Mouse (Mus musculus) mouse embryonic stem cell (cell line): ENCODE data around the gene Gm21863.
"Not testable (repeated sequence)": the region's sequence is repeated elsewhere in the genome, so short reads cannot be mapped to it uniquely, and the experiment has no call there.

ENCODE experiments used
- in situ Hi-C, 2 experiments: fragments of 300-500 bp; cut with MboI; formaldehyde crosslinking; loops; 1 replicate in 1 of 2; 3 replicates in 1 of 2; pipeline ENCODE4 v1.14.3; 2019 to 2020; ENCODE audit warnings: low sequenced_read_pairs in 2 of 2, low pct_unique_long_range_greater_than_20kb in 1 of 2, mixed read lengths in 1 of 2; ENCODE audit not compliant: unreplicated experiment in 1 of 2

Gene Gm21863

DNA sequence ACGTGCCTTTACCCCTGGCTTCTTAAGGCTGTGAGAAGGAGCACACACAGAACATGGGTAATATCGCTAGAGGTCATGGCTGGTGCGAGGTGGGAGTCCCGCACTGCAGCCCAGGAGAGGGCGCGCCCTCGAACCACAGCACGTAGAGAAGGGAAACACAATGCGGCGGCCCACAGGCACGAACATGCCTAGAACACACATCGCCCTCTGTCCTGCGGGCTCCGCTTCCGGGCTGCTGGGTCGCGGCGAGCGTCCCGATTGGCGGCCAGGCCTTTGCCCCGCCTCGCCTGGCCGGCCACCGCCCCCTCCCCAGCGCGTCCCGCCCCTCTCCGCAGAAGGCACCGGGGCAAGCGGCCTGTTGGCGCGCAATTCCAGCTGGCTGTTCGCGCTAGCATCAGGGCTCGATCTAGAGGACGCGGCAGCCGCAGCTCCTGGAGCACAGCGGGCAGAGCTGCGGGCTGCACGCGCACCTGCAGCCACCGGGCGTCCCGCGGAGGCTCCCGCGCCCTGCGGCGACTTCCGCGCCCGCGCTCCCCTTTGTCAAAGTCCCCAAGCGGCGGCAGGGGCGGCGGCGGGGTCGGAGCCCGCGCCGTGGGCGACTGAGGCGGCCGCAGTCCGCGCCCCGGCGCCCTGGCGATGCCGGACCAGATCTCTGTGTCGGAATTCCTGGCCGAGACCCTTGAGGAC lies at the start of gene Gm21863:
Gene Gm21863 (plus strand): TSS at position 637 of the 687 bp plus-strand sequence.
- in situ Hi-C loops, result loop anchor here (5.0 to 25.0 kb wide), 2 partner anchors 958 to 968 kb away; no protein-coding TSS in a partner anchor

DNA sequence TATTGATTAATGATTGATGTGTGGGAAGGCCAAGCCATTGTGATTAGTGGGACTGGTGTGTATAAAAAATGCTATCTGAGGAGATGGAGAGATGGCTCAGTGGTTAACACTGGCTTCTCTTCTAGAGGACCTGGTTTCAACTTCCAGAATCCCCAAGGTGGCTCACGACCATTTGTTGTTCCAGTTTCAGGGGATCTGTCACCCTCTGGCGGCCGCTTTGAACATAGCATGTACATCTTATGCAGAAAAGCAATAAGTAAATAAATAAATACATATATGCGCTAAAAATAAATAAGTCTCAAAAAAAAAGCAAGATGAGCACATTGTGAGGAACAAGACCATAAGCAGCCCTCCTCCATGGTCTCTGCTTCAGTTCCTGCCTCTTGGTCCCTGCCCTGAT lies 26.3 kb upstream of the Gm21863 start:
- in situ Hi-C loops, result not testable (repeated sequence)
